Mouse (Mus musculus): ENCODE data around the gene Gng2. TPM values are rescaled to one million over a fixed set of nuclear protein-coding genes. Genes with fewer than 3 reads are reported as not detected.

Gene Gng2
- total RNA-seq, 2 experiments from 2014 or later, result 210 to 214 TPM

Other genes with a start within 250 kb of the Gng2 start
- gene Nid2, start 226.4 kb downstream of the Gng2 start, total RNA-seq (2021), result 1 to 10 TPM; 1.9 to 2.5 TPM
- gene Rtraf, start 153.8 kb downstream of the Gng2 start, total RNA-seq (2021), result 10 to 100 TPM; 41.5 to 44.0 TPM
- gene Saysd1, start 160.9 kb upstream of the Gng2 start, total RNA-seq (2021), result 1 to 10 TPM; 4.5 to 5.2 TPM
- gene Kcnk5, start 204.2 kb upstream of the Gng2 start, total RNA-seq (2021), result under 1 TPM; 0.41 to 0.47 TPM